Mouse (Mus musculus) urinary bladder, postnatal 25 days (tissue): ENCODE measurements around the gene C130050O18Rik.

Source experiments
- DNase-seq: peaks from one replicate; pipeline ENCODE4 v3.0.0; 2022; ENCODE audit warnings: low spot score

Gene C130050O18Rik

DNA sequence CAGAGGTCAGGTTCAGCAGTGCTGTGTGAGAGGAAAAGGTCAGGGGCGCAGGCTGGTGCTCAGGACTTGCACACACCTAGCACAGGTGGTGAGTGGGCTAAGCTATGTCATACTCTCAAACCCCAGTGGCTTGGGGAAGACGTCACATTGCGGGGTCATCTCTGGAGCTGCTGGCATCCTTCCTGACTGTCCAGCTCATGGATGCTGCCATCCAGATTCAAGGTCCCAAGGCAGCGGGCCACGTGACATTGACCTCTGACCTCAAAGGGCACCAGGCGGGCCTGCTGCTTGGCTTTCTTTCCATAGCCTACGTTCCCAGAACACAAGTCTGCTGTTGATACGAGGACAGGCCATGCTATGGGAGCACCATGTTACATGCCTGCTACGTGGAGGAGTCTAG, 21.9 kb downstream of the C130050O18Rik start:
- no peak for DNase-seq

GRCm38 (mm10) chr5:139427989-139428388, 22.9 kb downstream of the C130050O18Rik start:
- no peak for DNase-seq

DNA sequence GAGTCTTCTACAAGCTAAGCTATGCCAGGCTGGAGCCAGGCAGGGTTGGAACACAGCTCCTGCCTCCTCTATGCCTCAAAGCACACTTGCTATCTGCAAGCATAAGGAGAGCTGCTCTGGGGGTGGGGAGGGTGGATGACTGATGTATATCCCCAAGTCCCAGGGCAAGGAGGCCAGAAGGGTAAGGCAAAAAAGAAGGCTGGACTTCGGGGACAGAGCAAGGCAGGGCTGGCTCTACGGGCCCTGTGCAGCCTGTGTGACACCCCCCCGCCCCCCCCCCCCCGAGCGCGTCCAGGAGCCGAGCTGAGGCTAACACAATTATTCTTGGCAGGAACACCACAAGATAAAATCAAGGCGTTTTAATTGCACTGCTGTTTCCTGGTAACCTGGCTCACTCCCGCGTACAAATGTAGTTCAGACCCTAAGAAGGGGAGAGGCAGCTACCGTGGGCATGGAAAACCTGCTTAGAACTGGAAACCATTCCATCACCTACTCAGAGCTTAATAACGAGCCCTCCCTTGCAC, 24.8 kb downstream of the C130050O18Rik start:
- DNase-seq: no peak

GRCm38 (mm10) chr5:139432333-139432732, 27.3 kb downstream of the C130050O18Rik start:
- no peak for DNase-seq

DNA sequence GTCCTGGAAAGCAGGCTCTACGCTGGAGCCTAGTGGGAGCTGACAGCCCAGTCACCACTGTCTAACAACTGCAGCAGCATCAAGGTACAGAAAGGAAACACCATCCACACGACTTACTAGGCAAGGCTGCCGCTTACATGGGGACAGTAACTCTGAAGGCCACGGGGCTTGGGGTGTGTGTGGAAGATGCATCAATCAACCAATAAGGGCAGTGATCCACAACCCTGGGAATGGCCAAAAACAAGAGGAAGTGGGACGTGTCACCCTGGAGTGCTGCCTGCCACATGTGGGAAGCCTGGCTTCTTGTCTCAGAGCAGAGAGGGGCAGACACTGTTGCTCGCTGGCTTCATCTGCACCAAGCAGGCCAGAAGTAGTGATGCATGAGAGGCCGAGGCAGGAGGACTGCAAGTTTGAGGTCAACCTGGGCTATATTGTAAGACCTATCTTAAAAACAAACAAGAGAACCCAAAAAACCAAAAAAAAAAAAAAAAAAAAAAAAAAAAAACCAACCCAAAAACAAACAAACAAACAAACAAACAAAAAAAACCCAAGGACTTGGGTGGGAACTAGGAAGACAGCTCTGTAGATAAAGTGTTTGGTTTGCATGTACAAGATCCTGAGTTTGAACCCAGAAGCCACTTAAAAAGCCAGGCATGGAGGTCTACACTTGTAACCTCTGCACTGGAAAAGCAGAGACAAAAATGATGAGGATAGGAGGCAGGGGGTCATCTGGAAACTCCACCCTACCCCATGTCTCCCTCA, 27.8 kb downstream of the C130050O18Rik start:
- DNase-seq: no peak

- no peak for DNase-seq
These were observed 28.9 kb downstream of the C130050O18Rik start for GRCm38 (mm10) chr5:139433842-139434568.

- DNase-seq: no peak
These were observed 29.9 kb downstream of the C130050O18Rik start for GRCm38 (mm10) chr5:139434940-139435339.

- DNase-seq: no peak
These were observed 32.7 kb downstream of the C130050O18Rik start for GRCm38 (mm10) chr5:139437769-139438168.

GRCm38 (mm10) chr5:139438440-139438839, 33.4 kb downstream of the C130050O18Rik start:
- DNase-seq: no peak

GRCm38 (mm10) chr5:139440451-139440850, 35.4 kb downstream of the C130050O18Rik start:
- no peak for DNase-seq

DNA sequence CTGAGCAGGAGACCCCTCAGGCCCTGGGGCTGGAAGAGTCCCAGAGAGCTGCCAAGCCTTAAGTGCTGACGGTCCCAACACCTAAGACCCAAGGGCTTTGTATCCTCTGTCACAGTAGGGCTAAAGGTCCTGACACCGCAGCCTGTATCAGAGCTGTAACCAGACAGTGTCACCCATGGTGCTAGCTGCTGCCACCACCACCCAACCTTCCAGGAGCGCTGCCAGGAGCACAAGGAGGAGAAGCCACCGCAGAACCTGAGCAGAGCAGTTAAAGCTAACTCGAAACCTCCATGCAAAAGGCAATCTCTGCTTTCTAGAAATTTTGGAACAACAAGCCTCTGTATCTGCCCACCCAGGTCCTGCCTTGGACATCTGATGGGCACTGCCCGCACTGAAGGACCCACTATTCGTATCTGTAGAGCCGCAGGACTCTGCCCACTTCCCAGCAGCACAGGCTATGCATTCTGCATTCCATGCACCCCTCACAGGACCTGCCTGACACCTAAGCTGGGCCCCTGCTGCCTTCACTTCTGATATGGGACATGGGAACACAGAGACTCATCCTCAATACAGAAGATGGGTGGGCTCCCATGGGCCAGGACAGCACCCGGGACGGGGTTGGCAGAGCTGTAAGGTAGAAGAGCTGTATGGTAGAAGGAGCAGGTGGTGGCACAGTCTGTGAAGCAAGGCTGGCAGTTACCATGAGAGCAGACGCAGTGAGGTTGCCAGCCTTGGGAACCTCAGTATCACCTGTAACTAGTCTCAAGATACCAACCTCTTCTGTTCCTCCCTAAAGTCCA, 36.0 kb downstream of the C130050O18Rik start:
- no peak for DNase-seq

DNA sequence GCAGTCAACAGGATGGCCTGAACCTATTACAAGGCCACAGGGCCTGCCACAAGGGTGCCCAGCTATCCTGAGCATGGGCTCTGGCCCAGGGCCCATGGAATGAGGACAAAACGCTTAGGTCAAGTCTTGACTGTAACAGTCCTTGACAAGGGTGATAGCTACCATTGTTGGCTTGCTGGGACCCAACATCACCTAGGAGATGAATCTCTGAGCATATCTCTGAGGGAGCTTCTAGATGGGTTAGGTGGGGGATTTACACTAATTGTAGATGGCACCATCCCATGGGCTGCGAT, 36.6 kb downstream of the C130050O18Rik start:
- no peak for DNase-seq

GRCm38 (mm10) chr5:139442428-139442827, 37.3 kb downstream of the C130050O18Rik start:
- no peak for DNase-seq

DNA sequence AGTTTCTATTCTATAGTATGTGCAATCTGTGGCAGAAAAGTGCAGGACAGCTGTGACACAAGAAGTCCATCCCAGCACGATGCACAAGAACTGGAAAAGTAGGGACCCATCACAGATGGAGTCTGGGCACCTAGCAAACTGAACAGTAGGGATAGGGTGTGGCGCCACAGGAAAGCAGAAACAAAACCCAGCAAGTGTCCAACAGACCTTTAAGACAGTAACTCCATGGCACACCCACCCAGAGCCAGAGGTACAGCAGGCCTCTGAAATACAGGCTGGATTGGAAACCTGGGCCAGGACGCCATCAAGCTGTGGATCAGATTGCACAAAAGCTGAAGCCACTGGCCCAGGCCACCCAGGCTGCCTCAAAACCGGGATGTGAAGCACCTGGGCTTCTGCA, 37.9 kb downstream of the C130050O18Rik start:
- no peak for DNase-seq

GRCm38 (mm10) chr5:139445258-139445657, 40.2 kb downstream of the C130050O18Rik start:
- no peak for DNase-seq

- no peak for DNase-seq
These were observed 42.9 kb downstream of the C130050O18Rik start for GRCm38 (mm10) chr5:139448025-139448424.

DNA sequence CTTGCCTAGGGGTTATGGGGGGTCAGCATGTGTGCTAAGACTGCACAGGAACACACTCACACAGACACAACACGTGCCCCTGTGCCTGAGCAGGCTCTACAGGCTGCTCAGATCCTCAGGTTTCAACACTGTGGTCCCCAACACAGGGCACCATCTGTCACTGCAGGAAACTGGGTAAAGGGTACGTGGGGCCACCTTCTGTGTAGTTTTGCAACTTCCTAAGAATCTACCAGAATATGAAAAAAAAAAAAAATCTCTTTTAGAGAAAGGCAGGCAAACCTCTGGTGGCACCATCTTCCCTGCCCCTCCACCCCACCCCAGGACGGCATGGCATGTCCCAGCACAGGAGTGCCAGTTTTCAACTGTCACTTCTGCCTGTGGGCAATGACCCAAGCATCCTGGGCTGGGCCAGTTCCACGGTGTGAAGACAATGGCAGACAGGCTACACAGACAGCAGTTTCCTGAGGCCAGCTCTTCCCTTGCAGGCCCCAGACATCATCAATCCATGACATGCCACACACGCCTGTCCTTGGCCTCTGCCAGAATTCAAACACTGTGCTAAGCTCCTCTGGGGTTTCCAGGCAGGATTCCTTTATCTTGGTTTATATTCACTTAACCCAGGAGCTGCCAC, 44.2 kb downstream of the C130050O18Rik start:
- DNase-seq: no peak

GRCm38 (mm10) chr5:139449926-139450325, 44.8 kb downstream of the C130050O18Rik start:
- no peak for DNase-seq

DNA sequence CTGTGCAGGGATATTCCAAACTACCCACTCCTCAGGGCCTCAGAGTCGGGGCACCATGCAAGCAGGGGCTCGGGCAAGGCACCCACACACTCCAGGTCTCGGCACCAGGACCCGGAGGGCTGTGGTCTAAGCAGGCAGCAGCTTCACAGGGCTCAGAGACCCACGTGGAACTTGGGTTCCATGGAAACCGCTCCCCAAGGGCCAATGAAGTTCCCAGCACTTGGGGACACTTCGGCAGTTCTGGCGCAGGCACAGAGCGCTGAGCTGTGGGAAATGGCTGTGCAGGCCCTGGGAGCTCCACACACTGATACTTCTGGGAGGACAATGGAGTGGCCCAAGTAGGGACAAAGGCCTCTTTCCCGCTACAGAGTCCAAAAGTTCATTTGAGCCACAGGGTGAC, 48.0 kb downstream of the C130050O18Rik start:
- DNase-seq: no peak

DNA sequence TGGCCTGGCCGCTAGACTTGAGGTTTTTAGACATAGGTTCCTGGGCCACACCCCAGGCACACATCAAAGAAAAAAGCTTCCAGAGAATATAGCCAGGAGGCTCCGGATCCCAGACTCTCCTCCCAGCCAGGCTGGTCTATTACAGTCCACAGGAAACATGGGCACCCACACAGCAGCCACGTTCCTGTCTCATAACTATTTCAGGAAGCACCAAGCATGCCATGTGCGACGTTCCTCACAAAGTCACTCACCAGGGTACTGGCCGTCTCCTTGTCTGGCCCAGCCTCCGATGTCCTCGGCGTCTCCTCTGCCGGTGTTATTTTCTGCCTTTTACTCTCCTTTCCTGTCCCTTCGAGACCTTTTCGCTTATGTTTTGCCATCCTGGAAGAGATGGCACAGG, 50.1 kb downstream of the C130050O18Rik start:
- DNase-seq: no peak

DNA sequence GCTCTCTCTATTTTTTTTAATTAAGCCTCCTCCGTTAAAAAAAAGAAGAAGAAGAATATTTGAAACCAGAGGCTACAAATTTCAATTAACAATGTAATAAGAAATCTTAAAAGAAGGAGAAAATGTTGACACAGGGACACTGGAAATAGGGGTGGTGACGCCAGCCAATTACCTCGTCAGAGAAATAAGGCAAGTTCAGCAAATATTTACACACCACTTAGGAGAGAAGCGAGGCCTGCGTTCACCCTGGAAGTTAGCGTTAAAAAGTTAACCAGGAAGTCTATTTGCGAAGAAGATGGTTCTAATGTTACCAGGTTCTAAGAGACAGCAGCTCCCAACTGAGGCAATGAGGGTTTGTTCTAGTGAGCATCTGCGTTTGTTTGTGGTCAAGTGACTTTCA, 52.2 kb downstream of the C130050O18Rik start:
- DNase-seq: no peak

- DNase-seq: no peak
These were observed 54.9 kb downstream of the C130050O18Rik start for GRCm38 (mm10) chr5:139459938-139460337.
